26 mouse cellular contexts compared by ENCODE assay signal in the genomic region with DNA sequence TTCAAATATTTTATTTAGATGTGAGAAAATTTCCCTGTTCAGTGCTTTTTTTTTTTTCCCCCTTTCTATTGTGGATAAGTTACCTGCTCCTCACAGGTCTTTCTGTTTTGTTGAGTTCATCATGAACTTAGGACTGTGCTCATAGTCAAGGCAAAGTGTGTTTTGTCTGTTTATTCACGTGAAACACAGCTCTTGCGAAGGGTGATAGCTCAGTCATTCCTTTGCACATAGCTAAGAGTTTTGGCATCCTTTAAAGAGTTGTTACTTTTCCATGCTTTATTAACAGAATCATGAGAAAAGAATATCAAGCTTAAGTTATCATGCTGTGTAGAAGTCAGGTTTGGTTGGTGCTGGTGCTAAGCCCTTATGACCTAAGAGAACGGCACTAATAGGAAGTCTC. TPM values are rescaled to one million over a fixed set of nuclear protein-coding genes. Genes with fewer than 3 reads are reported as not detected.
"Had no signal": no experiment of that assay in that cellular context is flagged by ENCODE, and none has a peak within 500 bp of the region (broad histone marks: within the 10 kb centered on the region; RNA-seq: fewer than 3 reads in every experiment).

No protein-coding gene starts in this region.

- H3K9ac ChIP-seq: lung, embryonic 14.5 days; midbrain, embryonic 12.5 days; neural tube, embryonic 13.5 days; neural tube, embryonic 15.5 days had no signal

- H3K4me2 ChIP-seq: lung, embryonic 14.5 days; midbrain, embryonic 12.5 days; neural tube, embryonic 13.5 days; neural tube, embryonic 15.5 days had no signal

- ATAC-seq: midbrain, embryonic 16.5 days had no signal

- DNase-seq: lung, embryonic 14.5 days; lung, postnatal 10 days; lung, postnatal 4 days; midbrain, embryonic 14.5 days; retina, postnatal 1 day; right cerebral cortex, adult 18-20 months; right cerebral cortex, postnatal 25 days; right cerebral cortex, postnatal 4 days; spleen, adult 18-20 months; thymus, adult 18-20 months; thymus, postnatal 14 days; thymus, postnatal 36 days had no signal

- H3K27ac ChIP-seq: midbrain, embryonic 10.5 days; midbrain, embryonic 12.5 days; neural tube, embryonic 13.5 days; neural tube, embryonic 15.5 days had no signal

- H3K27me3 ChIP-seq: midbrain, embryonic 12.5 days; neural tube, embryonic 15.5 days had no signal

- H3K9me3 ChIP-seq: midbrain, embryonic 10.5 days; midbrain, embryonic 12.5 days; neural tube, embryonic 15.5 days had no signal

- H3K4me1 ChIP-seq: midbrain, embryonic 10.5 days; midbrain, embryonic 12.5 days; neural tube, embryonic 15.5 days had no signal

- H3K36me3 ChIP-seq: midbrain, embryonic 10.5 days; midbrain, embryonic 12.5 days; neural tube, embryonic 13.5 days; neural tube, embryonic 15.5 days had no signal

- H3K4me3 ChIP-seq: midbrain, embryonic 10.5 days; midbrain, embryonic 12.5 days; myocyte; neural tube, embryonic 13.5 days; neural tube, embryonic 15.5 days had no signal

RNA-seq across cellular contexts. Expression of a gene that starts 49.5 kb away (rescaled TPM):
- total RNA-seq: megakaryocyte, adult 5-6 weeks; megakaryocyte-erythroid progenitor cell, adult 5-6 weeks had no signal
- polyA plus RNA-seq: midbrain, embryonic 14.5 days; neural tube, embryonic 13.5 days; neural tube, embryonic 15.5 days; small intestine, adult 2 months; thymus, postnatal 0 days had no signal

RNA-seq across cellular contexts. Expression of a gene that starts 54.8 kb away (rescaled TPM):
- total RNA-seq: megakaryocyte, adult 5-6 weeks; megakaryocyte-erythroid progenitor cell, adult 5-6 weeks had no signal
- polyA plus RNA-seq: lung, embryonic 14.5 days; lung, embryonic 16.5 days; midbrain, embryonic 10.5 days; midbrain, embryonic 12.5 days; midbrain, embryonic 14.5 days; midbrain, embryonic 16.5 days; myocyte; neural tube, embryonic 11.5 days; neural tube, embryonic 13.5 days; neural tube, embryonic 15.5 days; small intestine, adult 2 months; stomach, embryonic 14.5 days; stomach, embryonic 16.5 days; thymus, postnatal 0 days had no signal
